Mouse (Mus musculus) brain, embryonic 18.5 days (tissue): ENCODE results near the gene 3110082I17Rik.

Source experiments
- DNase-seq: peaks from one replicate; pipeline ENCODE4 v3.0.0-alpha.2; 2012; ENCODE audit warnings: low read depth, low spot score

Gene 3110082I17Rik

GRCm38 (mm10) chr5:139325395-139325966, 134.8 kb downstream of the 3110082I17Rik start, which contains the start of gene Adap1:
Gene Adap1 (minus strand): TSS chr5:139325622.
- DNase-seq = no peak

- no peak for DNase-seq
Measured at GRCm38 (mm10) chr5:139324691-139325394, 135.5 kb downstream of the 3110082I17Rik start.

GRCm38 (mm10) chr5:139324045-139324491, 136.3 kb downstream of the 3110082I17Rik start:
- no peak for DNase-seq

GRCm38 (mm10) chr5:139323260-139323924, 136.9 kb downstream of the 3110082I17Rik start:
- DNase-seq = no peak

- no peak for DNase-seq
Measured at GRCm38 (mm10) chr5:139321331-139321730, 139.0 kb downstream of the 3110082I17Rik start.

GRCm38 (mm10) chr5:139320424-139320823, 139.9 kb downstream of the 3110082I17Rik start:
- no peak for DNase-seq

- no peak for DNase-seq
Measured at GRCm38 (mm10) chr5:139317751-139318504, 142.4 kb downstream of the 3110082I17Rik start.

GRCm38 (mm10) chr5:139316982-139317675, 143.2 kb downstream of the 3110082I17Rik start:
- DNase-seq = no peak

GRCm38 (mm10) chr5:139314941-139315642, 145.2 kb downstream of the 3110082I17Rik start:
- DNase-seq = no peak

- DNase-seq = no peak
Measured at GRCm38 (mm10) chr5:139313536-139313935, 146.8 kb downstream of the 3110082I17Rik start.

- no peak for DNase-seq
Measured at GRCm38 (mm10) chr5:139311822-139312221, 148.5 kb downstream of the 3110082I17Rik start.

- no peak for DNase-seq
Measured at GRCm38 (mm10) chr5:139310477-139310876, 149.8 kb downstream of the 3110082I17Rik start.

GRCm38 (mm10) chr5:139309946-139310345, 150.4 kb downstream of the 3110082I17Rik start:
- DNase-seq = no peak
